Mouse (Mus musculus) myocyte (in vitro differentiated cells): ENCODE data around the gene Gm2174.

ENCODE experiments used
- MAX ChIP-seq: IDR thresholded peaks from one replicate; pipeline ENCODE4 v1.6.1; 2011; ENCODE audit warnings: low read depth, mild to moderate bottlenecking, control low read depth
- MYOG ChIP-seq, 3 experiments: IDR thresholded peaks; one replicate each; pipeline ENCODE4 v1.6.1; 2011; ENCODE audit warnings: control low read depth in 2 of 3, low read depth in 2 of 3, mild to moderate bottlenecking in 2 of 3; ENCODE audit not compliant: insufficient read length in 2 of 3, control insufficient read depth in 1 of 3, insufficient read depth in 1 of 3
- POLR2A ChIP-seq: IDR thresholded peaks from one replicate; pipeline ENCODE4 v1.6.1; 2011; ENCODE audit warnings: low read depth, mild to moderate bottlenecking, control low read depth, moderate library complexity; ENCODE audit not compliant: insufficient read length
- POLR2AphosphoS2 ChIP-seq: IDR thresholded peaks from one replicate; pipeline ENCODE4 v1.6.1; 2011; ENCODE audit warnings: low read depth, control low read depth; ENCODE audit not compliant: insufficient read length
- TCF12 ChIP-seq: IDR thresholded peaks from one replicate; pipeline ENCODE4 v1.6.1; 2011; ENCODE audit warnings: mild to moderate bottlenecking, control low read depth; ENCODE audit not compliant: poor library complexity, insufficient read depth, severe bottlenecking
- TCF3 ChIP-seq: IDR thresholded peaks from one replicate; pipeline ENCODE4 v1.6.1; 2011; ENCODE audit warnings: low read depth, control low read depth; ENCODE audit not compliant: insufficient read length
- USF1 ChIP-seq: IDR thresholded peaks from one replicate; pipeline ENCODE4 v1.6.1; 2011; ENCODE audit warnings: low read depth, mild to moderate bottlenecking, control low read depth, moderate library complexity

DNA sequence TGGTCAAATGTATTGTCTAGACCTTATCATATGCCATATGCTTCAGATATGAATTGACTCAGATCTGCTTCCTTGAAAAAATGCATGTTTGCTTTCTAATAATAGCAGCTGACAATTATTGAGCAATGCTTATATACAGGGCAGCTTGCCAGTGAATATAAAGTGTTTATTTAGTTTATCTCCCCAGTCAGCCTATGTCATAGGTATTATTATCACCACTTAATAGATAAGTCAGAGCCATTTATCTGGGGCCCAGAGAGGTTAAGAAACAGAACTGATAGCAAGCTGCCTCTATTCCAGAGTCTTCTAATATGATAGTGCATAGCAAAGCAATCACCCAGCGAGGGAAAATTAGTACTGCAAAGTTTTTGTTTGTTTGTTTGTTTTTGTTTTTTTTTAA lies 17.1 kb downstream of the Gm2174 start:
- TF ChIP-seq MAX: no peak
- no peak for TF ChIP-seq TCF12
- TF ChIP-seq TCF3: no peak
- TF ChIP-seq POLR2A: no peak
- no peak for TF ChIP-seq USF1
- no peak for TF ChIP-seq POLR2AphosphoS2
- TF ChIP-seq MYOG (IDR thresholded peaks at IDR 0.05; ENCODE audit: control insufficient read depth in 1 of 3, insufficient read depth in 1 of 3, insufficient read length in 2 of 3, low read depth in 2 of 3): no peak
